Mouse (Mus musculus) heart, postnatal 4 days (tissue): ENCODE measurements around the gene Naaladl2. TPM values are rescaled to one million over a fixed set of nuclear protein-coding genes. Genes with fewer than 3 reads are reported as not detected.

Experiments
- DNase-seq: peaks from one replicate; pipeline ENCODE4 v3.0.0; 2021
- total RNA-seq, 2 experiments: library from RNA; stranded (reverse); gene quantifications; 2 replicates each; pipeline ENCODE4 v1.2.3; 2021

Naaladl2 gene
- total RNA-seq, 2 experiments from 2014 or later, result 1.3 to 1.5 TPM

DNA sequence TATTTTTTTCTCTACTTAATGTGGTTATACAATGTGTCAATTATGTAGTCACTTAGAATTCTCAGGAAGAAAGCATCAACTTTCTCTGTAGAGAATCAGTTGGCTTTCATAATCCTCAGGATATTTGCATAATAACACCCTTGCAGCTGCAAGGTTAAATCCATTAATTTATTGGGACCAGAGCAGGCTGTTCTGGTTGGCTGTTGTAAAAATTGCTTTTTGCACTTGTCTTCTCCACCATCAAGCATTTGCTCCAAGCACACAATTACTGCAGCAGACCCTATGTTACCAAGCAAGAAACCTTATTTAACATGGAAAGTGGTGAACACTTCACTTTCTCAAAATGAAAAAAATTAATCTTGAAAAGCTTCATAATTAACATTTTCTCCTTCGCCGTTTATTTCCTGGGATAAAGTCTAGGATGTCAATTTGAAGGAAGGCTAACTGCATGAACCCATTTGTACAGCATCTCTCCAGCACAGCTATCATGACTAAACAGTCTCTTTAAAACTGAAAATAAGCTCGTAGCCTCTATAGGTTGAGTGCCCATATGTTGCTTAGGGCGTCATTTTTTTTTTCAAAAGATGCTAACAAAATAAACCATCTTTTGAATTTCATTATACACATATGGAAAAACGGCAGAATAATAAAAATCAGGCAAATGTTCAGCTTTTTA, 205.4 kb downstream of the Naaladl2 start:
- no peak for DNase-seq

DNA sequence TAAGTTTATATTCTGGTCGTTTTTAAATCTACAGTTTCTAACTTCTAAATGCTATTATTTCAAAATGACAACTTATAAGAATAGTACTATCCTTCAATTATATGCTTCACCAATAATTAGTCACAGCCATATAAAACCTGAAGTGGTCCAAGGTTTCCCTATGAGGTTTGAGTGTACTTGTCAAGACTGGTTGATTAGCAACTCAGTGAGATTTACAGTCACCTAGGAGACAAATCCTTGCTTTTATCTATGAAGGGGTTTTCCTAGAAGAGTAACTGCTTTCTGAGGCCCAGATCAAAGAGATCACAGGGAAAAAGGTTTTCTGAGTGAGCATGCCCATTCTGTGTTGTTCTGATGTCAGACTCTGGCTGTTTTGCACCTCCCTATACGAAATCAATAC, 222.2 kb downstream of the Naaladl2 start:
- DNase-seq, result no peak

- DNase-seq, result no peak
Observed at GRCm38 (mm10) chr3:24921401-24921800, 222.7 kb downstream of the Naaladl2 start.

- no peak for DNase-seq
Observed at GRCm38 (mm10) chr3:24905425-24905960, 238.6 kb downstream of the Naaladl2 start.

DNA sequence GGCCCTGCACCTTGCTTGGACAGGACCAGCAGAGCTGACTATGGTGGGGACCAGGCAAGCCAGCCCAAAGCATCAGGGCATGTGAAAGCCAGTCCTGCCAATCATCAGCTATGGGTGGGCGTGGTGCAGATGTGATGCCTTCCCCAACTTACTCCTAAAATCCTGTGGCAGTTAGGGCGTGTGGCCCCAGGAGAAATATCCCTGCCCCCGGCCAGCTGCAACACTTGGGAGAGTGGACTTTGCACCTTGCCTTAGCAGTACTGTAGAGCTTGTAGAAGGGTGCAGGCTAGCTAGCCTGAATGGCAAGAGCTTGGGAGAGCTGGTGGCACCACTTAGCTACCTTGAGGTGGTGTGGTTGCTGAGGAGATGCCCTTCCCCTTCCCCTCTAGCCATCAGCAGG, 255.3 kb downstream of the Naaladl2 start:
- DNase-seq, result no peak

DNA sequence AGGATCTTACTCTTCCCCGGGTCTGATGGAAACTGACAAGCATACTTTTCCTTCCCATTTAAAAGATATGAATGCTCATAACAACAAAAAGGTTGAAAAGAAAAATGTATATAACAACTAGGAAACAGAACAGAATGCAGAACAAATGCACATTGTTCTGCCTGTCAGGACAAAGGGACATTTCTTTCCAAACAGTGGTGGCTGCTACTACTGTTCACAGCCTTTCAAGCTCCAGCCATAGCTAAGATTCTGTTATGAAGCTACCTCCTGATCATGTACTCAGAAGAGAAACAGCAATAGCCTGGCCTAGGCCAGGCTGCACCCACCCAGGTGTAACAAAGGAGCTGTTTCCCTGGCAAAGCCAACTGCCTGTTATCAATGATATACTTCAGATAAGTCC, 271.8 kb downstream of the Naaladl2 start:
- no peak for DNase-seq

GRCm38 (mm10) chr3:24852936-24853335, 291.1 kb downstream of the Naaladl2 start:
- no peak for DNase-seq

- DNase-seq, result no peak
Observed at GRCm38 (mm10) chr3:24796739-24797138, 347.3 kb downstream of the Naaladl2 start.

DNA sequence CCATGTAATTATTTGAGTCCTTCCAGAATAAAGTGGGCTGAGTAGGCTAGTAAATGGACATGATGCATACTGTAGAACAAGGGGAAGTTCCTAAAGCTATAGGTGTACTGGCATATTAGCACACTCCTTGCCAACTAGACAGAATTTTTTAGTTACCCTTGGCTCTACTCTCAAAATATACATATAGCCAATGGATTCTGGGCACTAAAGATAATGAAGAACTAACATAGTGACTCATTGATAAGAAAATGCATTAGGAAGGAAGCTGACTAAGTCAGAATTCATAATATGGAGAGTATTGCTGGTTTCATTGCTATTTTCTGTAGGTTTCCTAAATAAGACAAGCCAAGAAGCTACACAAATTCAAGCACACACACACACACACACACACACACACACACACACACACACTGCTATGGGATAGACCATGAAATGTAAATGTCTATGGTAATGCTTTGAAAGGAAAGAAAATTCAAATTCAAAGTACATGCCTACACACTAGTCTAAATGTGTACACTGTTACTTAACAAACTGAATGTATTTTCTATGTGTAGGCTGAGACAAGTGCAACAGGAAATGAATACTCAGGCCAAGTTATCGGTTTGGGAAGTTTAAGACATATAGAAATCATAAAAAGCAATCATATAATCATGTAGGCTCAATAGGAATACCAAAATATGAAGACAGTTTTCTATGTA, 356.5 kb downstream of the Naaladl2 start:
- DNase-seq, result no peak

DNA sequence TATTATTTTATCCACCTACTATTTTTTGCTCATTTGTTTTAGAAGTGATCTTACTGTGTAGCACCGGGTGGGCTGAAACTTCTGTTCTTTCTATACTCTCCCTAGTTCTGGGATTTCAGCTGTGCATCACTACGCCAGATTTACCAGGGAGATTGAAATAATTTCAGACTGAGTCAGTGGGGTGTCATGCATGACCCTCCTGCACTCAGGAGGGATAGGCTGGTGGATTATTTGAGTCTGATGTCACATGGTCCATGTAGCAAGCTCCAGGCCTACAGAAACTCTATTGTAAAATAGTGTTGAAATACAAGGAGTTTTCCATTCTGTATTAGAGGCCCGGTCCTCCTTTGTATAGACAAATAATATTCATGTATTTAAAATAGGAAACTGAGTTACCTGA, 360.0 kb downstream of the Naaladl2 start:
- no peak for DNase-seq

GRCm38 (mm10) chr3:24783462-24783829, 360.6 kb downstream of the Naaladl2 start:
- no peak for DNase-seq

- no peak for DNase-seq
Observed at GRCm38 (mm10) chr3:24782784-24783461, 361.1 kb downstream of the Naaladl2 start.

DNA sequence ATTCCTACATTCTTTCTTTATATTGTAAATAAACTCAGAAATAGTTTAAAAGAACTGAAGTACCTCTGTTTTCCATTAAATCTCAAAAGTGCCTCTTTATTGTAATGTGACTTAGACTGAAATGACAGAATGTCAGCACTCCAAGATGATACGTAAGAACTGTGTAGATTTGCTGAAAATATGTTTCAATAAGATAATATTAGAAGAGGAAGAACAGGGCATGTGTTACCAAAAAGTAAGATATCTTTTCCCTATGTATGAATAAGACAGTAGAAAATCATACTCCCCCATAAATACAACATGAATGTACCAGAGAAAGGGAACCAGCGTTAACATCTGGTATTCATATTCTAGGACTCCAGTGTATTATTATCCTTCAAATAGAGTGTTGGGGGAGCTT, 362.4 kb downstream of the Naaladl2 start:
- no peak for DNase-seq

- no peak for DNase-seq
Observed at GRCm38 (mm10) chr3:24778416-24778815, 365.6 kb downstream of the Naaladl2 start.

GRCm38 (mm10) chr3:24749055-24749454, 395.0 kb downstream of the Naaladl2 start:
- no peak for DNase-seq

DNA sequence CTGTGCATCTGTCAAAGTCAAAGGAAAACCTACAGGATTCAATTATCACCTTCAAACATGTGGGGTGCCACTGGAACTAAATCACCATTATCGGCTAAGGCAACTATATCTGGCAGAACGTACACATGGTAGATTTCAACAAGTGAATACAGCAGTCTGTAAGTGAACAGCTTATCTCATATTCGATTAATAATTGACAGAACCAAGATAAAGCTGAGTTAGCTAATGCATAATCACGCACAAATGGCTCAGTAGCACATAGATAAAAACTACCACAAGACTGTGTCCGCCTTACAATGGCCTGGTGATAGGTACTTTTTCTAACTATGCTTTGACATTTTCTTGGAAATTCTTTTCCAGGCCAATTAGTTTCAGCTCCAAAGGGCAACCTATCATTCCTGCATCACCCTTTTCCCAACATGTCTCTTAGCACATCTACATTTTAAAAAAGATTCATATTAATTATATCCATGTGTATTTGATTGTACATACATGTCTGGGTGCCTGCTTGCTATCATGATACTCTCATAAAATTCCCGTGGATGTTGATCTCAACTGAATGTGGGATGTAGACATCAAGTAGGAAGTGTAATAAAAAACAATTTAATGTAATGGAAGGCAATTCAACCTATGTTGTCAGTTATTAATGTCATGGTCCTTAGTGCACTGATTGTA, 396.7 kb downstream of the Naaladl2 start:
- DNase-seq, result no peak

DNA sequence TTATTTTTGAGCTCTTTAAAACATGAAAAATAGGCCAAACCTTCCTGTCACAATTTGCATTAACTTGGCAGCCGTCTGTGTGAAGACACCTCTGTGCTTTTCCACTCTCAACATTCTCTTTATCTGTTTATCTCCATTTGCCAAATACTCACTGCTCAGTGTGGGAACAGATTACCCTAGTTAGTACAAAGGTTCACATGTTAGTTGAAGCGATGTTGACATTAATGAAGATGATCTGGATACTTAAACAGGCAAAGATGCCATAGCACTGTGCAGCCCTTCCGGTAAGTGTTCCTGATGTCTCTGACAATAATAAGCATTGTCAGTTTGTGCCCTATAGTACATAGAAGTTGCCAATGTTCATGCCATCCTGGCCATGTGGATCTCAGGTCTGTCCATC, 400.1 kb downstream of the Naaladl2 start:
- DNase-seq, result no peak

DNA sequence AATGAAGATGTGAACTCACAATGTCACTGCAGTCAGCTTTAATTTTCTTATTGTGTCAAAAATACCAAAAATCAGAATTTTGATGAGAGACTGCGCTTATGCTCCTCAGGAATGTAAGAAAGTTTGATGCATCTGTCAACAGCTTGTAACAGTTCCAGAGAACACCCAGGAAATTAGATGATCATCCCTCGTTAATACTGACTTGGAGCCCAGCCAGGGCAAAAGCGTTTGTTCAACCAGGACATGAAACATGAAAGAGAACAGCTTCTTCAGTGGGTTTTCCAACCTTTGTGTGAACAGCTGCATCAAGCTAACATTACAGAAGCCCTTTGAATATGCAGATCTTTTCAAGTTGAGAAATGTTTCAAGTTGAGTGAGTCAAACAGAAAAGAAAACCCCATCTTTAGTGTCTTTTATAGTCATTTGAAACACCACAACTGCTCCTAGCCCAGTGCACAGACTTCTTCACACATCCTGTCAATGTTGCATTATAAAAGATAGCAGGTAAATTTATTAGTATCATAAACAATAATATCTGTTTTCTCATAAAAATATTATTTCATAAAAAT, 424.8 kb downstream of the Naaladl2 start:
- no peak for DNase-seq

DNA sequence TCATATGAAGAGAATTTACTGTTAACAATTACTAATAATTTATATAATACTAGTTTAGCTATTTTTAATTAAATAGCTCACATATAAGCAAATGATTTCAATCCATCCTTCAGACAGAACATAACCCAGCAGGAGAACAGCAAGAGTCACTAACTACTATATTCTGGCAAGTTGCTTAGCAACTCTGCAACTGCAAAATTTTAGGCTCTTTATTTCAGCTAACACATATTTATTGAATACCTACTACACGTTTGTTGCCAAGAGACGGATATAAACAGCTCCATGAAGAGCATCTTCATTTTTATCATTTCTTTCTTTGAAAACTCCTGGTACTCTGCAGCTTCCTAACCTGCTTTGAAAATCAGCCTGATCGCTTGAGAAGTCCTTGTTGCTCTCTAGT, 429.3 kb downstream of the Naaladl2 start:
- DNase-seq, result no peak

DNA sequence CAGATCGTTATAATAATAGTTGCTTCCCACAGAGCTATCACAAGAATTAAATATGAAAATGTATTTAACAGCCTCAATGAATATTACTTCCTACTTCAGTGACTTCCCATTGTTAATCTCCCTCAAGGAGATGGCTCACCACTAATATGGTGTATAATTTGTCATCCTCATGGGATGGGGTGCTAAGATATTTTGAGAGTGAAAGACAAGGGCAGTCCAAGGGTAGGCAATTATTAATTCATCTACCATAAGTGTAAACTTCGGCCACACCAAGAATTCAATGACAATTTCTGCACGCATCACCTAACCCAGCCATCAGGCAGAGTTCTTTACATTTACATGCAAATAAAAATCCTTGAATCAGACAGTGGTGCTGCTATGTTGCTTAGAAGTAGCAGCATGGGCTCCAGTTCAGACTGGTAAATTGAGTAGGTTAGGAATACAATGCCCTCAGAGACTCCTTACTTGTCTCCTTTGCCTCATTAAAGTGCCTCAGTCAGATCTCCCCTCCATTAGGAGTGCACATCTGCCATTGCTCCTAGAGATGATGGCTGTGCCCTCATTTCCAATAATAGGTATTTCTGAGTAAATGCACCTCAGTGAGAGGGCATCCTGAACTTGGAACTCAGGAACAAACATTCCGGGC, 438.2 kb downstream of the Naaladl2 start:
- no peak for DNase-seq

GRCm38 (mm10) chr3:24690162-24690915, 453.7 kb downstream of the Naaladl2 start:
- no peak for DNase-seq
